Comparison of ENCODE assay signal across 9 mouse cellular contexts in genomic region chr9:57803839-57804238, GRCm38 (mm10). TPM values are rescaled to one million over a fixed set of nuclear protein-coding genes. Genes with fewer than 3 reads are reported as not detected.
A peak's percentile ranks its signal among the peaks of the same experiment; 100 is the strongest.
DNase-seq lines count a peak whose midpoint lies in the region; ATAC-seq and TF ChIP-seq lines count a peak whose summit lies in the region.
"Had no signal": no experiment of that assay in that cellular context is flagged by ENCODE, and none has a peak within 500 bp of the region (broad histone marks: within the 10 kb centered on the region; RNA-seq: fewer than 3 reads in every experiment).

No protein-coding gene starts in this region.

- H3K36me3 ChIP-seq in forebrain, embryonic 10.5 days (replicated peaks), result peaks cover 52% of the 10 kb centered on the region
- no peaks in the 10 kb centered on the region for H3K36me3 ChIP-seq in forebrain, embryonic 16.5 days (ENCODE audit: control insufficient read depth, insufficient read depth)
- H3K36me3 ChIP-seq in intestine, embryonic 14.5 days (ENCODE audit: control insufficient read depth, insufficient read depth, low read length), result no peaks in the 10 kb centered on the region
- no peaks in the 10 kb centered on the region; the same call in 1 of the 2 replicates for H3K36me3 ChIP-seq in intestine, postnatal 0 days (ENCODE audit: control insufficient read depth, insufficient read depth)
- H3K36me3 ChIP-seq in hindbrain, embryonic 13.5 days, result peaks cover 18% of the 10 kb centered on the region

- no peak overlapping the region for H3K9ac ChIP-seq in forebrain, embryonic 16.5 days (replicated peaks; ENCODE audit: low read depth, low read length)
- H3K9ac ChIP-seq in intestine, embryonic 14.5 days (ENCODE audit: low read length), result no peak overlapping the region
- no peak overlapping the region for H3K9ac ChIP-seq in intestine, postnatal 0 days (ENCODE audit: low read depth, low read length)
- peak overlapping the region; percentile 14; the same call in 1 of the 2 replicates for H3K9ac ChIP-seq in hindbrain, embryonic 13.5 days

- H3K4me1 ChIP-seq in forebrain, embryonic 10.5 days, result peaks cover 78% of the 10 kb centered on the region
- peaks cover 18% of the 10 kb centered on the region for H3K4me1 ChIP-seq in forebrain, embryonic 16.5 days (replicated peaks; ENCODE audit: control insufficient read depth, insufficient read depth, low read length)
- H3K4me1 ChIP-seq in intestine, embryonic 14.5 days (replicated peaks; ENCODE audit: control insufficient read depth, insufficient read depth, low read length), result peaks cover 27% of the 10 kb centered on the region
- peaks cover 10% of the 10 kb centered on the region; the same call in 1 of the 2 replicates for H3K4me1 ChIP-seq in intestine, postnatal 0 days (replicated peaks; ENCODE audit: control insufficient read depth, insufficient read depth, low read length)
- peaks cover 62% of the 10 kb centered on the region for H3K4me1 ChIP-seq in hindbrain, embryonic 13.5 days (replicated peaks)

- H3K27me3 ChIP-seq in forebrain, embryonic 10.5 days (ENCODE audit: poor library complexity, severe bottlenecking), result no peaks in the 10 kb centered on the region
- H3K27me3 ChIP-seq in forebrain, embryonic 16.5 days (replicated peaks; ENCODE audit: control insufficient read depth, insufficient read depth, low read length), result no peaks in the 10 kb centered on the region
- H3K27me3 ChIP-seq in intestine, embryonic 14.5 days (replicated peaks; ENCODE audit: control insufficient read depth, insufficient read depth, low read length), result no peaks in the 10 kb centered on the region
- H3K27me3 ChIP-seq in intestine, postnatal 0 days (replicated peaks; ENCODE audit: control insufficient read depth, insufficient read depth, low read length), result no peaks in the 10 kb centered on the region
- H3K27me3 ChIP-seq in hindbrain, embryonic 13.5 days, result no peaks in the 10 kb centered on the region

- no peak for DNase-seq in forebrain, embryonic 10.5 days (ENCODE audit: extremely low spot score, low spot score)
- DNase-seq in intestine, embryonic 14.5 days (ENCODE audit: low spot score), result no peak
- peak; percentile 30 for DNase-seq in lung, postnatal 14 days
- no peak for DNase-seq in adrenal gland, adult 8-10 months
- no peak for DNase-seq in embryo, embryonic 9.5 days (ENCODE audit: extremely low spot score)
- DNase-seq: cerebellum, adult 9-10 months had no signal

- 43% methylated on average over 4 of the region's 4 CpGs for WGBS in forebrain, embryonic 10.5 days
- WGBS in forebrain, embryonic 16.5 days, result 25% methylated on average over 4 of the region's 4 CpGs
- 4% methylated on average over 4 of the region's 4 CpGs for WGBS in intestine, embryonic 14.5 days
- WGBS in intestine, postnatal 0 days, result 13% methylated on average over 4 of the region's 4 CpGs
- 16% methylated on average over 4 of the region's 4 CpGs for WGBS in hindbrain, embryonic 13.5 days

- H3K27ac ChIP-seq in forebrain, embryonic 10.5 days, result peak overlapping the region; percentile 69
- H3K27ac ChIP-seq in forebrain, embryonic 16.5 days (ENCODE audit: low read length), result no peak overlapping the region
- 0 out of 2 replicates have a peak overlapping the region, but pooled peaks have one; percentile 9 for H3K27ac ChIP-seq in intestine, embryonic 14.5 days (ENCODE audit: low read depth)
- H3K27ac ChIP-seq in intestine, postnatal 0 days (ENCODE audit: low read depth, low read length), result no peak overlapping the region
- H3K27ac ChIP-seq in hindbrain, embryonic 13.5 days, result peak overlapping the region; percentile 78

- no peak overlapping the region for H3K4me3 ChIP-seq in forebrain, embryonic 10.5 days
- H3K4me3 ChIP-seq in forebrain, embryonic 16.5 days (replicated peaks; ENCODE audit: low read length), result no peak overlapping the region
- no peak overlapping the region for H3K4me3 ChIP-seq in intestine, embryonic 14.5 days (ENCODE audit: low read depth, low read length)
- H3K4me3 ChIP-seq in intestine, postnatal 0 days (ENCODE audit: low read depth, low read length), result no peak overlapping the region
- no peak overlapping the region for H3K4me3 ChIP-seq in hindbrain, embryonic 13.5 days

- ATAC-seq in forebrain, embryonic 16.5 days, result no peak
- no peak for ATAC-seq in intestine, embryonic 14.5 days (replicated peaks; ENCODE audit: low FRiP score, low TSS enrichment, low read depth)
- no peak for ATAC-seq in intestine, postnatal 0 days
- no peak for ATAC-seq in hindbrain, embryonic 13.5 days (ENCODE audit: low FRiP score)

- H3K4me2 ChIP-seq in forebrain, embryonic 16.5 days (ENCODE audit: low read length), result no peak overlapping the region
- H3K4me2 ChIP-seq in intestine, embryonic 14.5 days (ENCODE audit: low read length), result no peak overlapping the region
- H3K4me2 ChIP-seq in intestine, postnatal 0 days (replicated peaks; ENCODE audit: low read depth), result no peak overlapping the region
- no peak overlapping the region for H3K4me2 ChIP-seq in hindbrain, embryonic 13.5 days

- H3K9me3 ChIP-seq in forebrain, embryonic 10.5 days, result no peaks in the 10 kb centered on the region
- H3K9me3 ChIP-seq in forebrain, embryonic 16.5 days (ENCODE audit: control insufficient read depth, low read length), result no peaks in the 10 kb centered on the region
- no peaks in the 10 kb centered on the region for H3K9me3 ChIP-seq in intestine, embryonic 14.5 days (ENCODE audit: control insufficient read depth, low read length)
- no peaks in the 10 kb centered on the region for H3K9me3 ChIP-seq in intestine, postnatal 0 days (ENCODE audit: control insufficient read depth)
- no peaks in the 10 kb centered on the region for H3K9me3 ChIP-seq in hindbrain, embryonic 13.5 days

- no peak for TF ChIP-seq CTCF in intestine, postnatal 0 days (IDR thresholded peaks at IDR 0.05; ENCODE audit: low read depth)

RNA-seq across cellular contexts. Expression of gene Arid3b, which starts 32.8 kb away (rescaled TPM):
- 41.0 and 41.7 TPM in 2 replicates for polyA plus RNA-seq in forebrain, embryonic 10.5 days (2016; fragmentation: Nextera tagmentation; extraction: Ambion mirVana)
- polyA plus RNA-seq in forebrain, embryonic 16.5 days (2015; fragmentation: Nextera tagmentation; extraction: Ambion mirVana), result 8.6 and 10.6 TPM in 2 replicates
- 7.3 and 8.4 TPM in 2 replicates for polyA plus RNA-seq in intestine, embryonic 14.5 days (2014; fragmentation: Nextera tagmentation; extraction: Ambion mirVana)
- 5.2 and 5.4 TPM in 2 replicates for polyA plus RNA-seq in intestine, postnatal 0 days (2015; fragmentation: Nextera tagmentation; extraction: Ambion mirVana)
- 10.9 and 12.8 TPM in 2 replicates for polyA plus RNA-seq in hindbrain, embryonic 13.5 days (2015; fragmentation: Nextera tagmentation; extraction: Ambion mirVana)
- 1 to 10 TPM; 4.6 to 9.8 (median 8.4) TPM for total RNA-seq in adrenal gland, adult 8-10 months (2022)

RNA-seq across cellular contexts. Expression of gene Clk3, which starts 38.2 kb away (rescaled TPM):
- polyA plus RNA-seq in forebrain, embryonic 10.5 days (2016; fragmentation: Nextera tagmentation; extraction: Ambion mirVana), result 92.5 and 95.1 TPM in 2 replicates
- polyA plus RNA-seq in forebrain, embryonic 16.5 days (2015; fragmentation: Nextera tagmentation; extraction: Ambion mirVana), result 88.9 and 97.4 TPM in 2 replicates
- polyA plus RNA-seq in intestine, embryonic 14.5 days (2014; fragmentation: Nextera tagmentation; extraction: Ambion mirVana), result 64.2 and 69.6 TPM in 2 replicates
- polyA plus RNA-seq in intestine, postnatal 0 days (2015; fragmentation: Nextera tagmentation; extraction: Ambion mirVana), result 26.7 and 27.4 TPM in 2 replicates
- 71.2 and 72.4 TPM in 2 replicates for polyA plus RNA-seq in hindbrain, embryonic 13.5 days (2015; fragmentation: Nextera tagmentation; extraction: Ambion mirVana)
- 10 to 100 TPM; 75.3 to 83.3 (median 78.5) TPM for total RNA-seq in adrenal gland, adult 8-10 months (2022)

Comparison
In these comparisons a context has a peak if more than half of its experiments do, and no peak if none do; other contexts are left out.
1. H3K27ac ChIP-seq: peak in forebrain, embryonic 10.5 days (single experiment), intestine, embryonic 14.5 days (single experiment) and hindbrain, embryonic 13.5 days (single experiment); none in forebrain, embryonic 16.5 days (single experiment) and intestine, postnatal 0 days (single experiment).